Mouse (Mus musculus) ES-Bruce4 (cell line): ENCODE results near the gene Pigq.

ENCODE experiments used
- CTCF ChIP-seq: IDR thresholded peaks from one replicate; pipeline ENCODE4 v1.8.1; 2011; ENCODE audit warnings: low read depth, low read length
- EP300 ChIP-seq: IDR thresholded peaks from 2 replicates; pipeline ENCODE4 v1.6.1; 2011; ENCODE audit warnings: low read depth, low read length; ENCODE audit not compliant: insufficient read depth

GRCm38 (mm10) chr17:25956631-25957030 is 11.9 kb upstream of the Pigq start:
- TF ChIP-seq CTCF: no peak
- TF ChIP-seq EP300: no peak
